Mouse (Mus musculus) heart, embryonic 12.5 days (tissue): ENCODE data around the gene Cd200. TPM values are rescaled to one million over a fixed set of nuclear protein-coding genes. Genes with fewer than 3 reads are reported as not detected.

Source experiments
- ATAC-seq: fragments of 200-750 bp; cut with Nextera tagmentation; 2 replicates; pipeline ENCODE4 v1.8.0; 2017; ENCODE audit warnings: moderate TSS enrichment, moderate library complexity; ENCODE audit not compliant: insufficient number of reproducible peaks, low FRiP score
- H3K27ac ChIP-seq: fragments of 300-500 bp; sonication (generic); 2 replicates; pipeline ENCODE4 v1.5.1; 2016; ENCODE audit warnings: mild to moderate bottlenecking, moderate library complexity; ENCODE audit not compliant: poor library complexity, severe bottlenecking
- H3K27me3 ChIP-seq: fragments of 300-500 bp; sonication (generic); replicated peaks from 2 replicates; pipeline ENCODE4 v1.6.1; 2016; ENCODE audit warnings: mild to moderate bottlenecking, moderate library complexity
- H3K36me3 ChIP-seq: fragments of 300-500 bp; sonication (generic); 2 replicates; pipeline ENCODE4 v1.6.1; 2016; ENCODE audit warnings: mild to moderate bottlenecking, moderate library complexity
- H3K4me1 ChIP-seq: fragments of 300-500 bp; sonication (generic); replicated peaks from 2 replicates; pipeline ENCODE4 v1.6.1; 2016; ENCODE audit warnings: mild to moderate bottlenecking
- H3K4me2 ChIP-seq: fragments of 300-500 bp; sonication (generic); 2 replicates; pipeline ENCODE4 v1.6.1; 2016; ENCODE audit warnings: mild to moderate bottlenecking, moderate library complexity
- H3K4me3 ChIP-seq: fragments of 300-500 bp; sonication (generic); 2 replicates; pipeline ENCODE4 v1.5.1; 2016; ENCODE audit warnings: mild to moderate bottlenecking
- H3K9ac ChIP-seq: fragments of 300-500 bp; sonication (generic); 2 replicates; pipeline ENCODE4 v1.6.1; 2016; ENCODE audit warnings: mild to moderate bottlenecking, moderate library complexity
- H3K9me3 ChIP-seq: fragments of 300-500 bp; sonication (generic); replicated peaks from 2 replicates; pipeline ENCODE4 v1.6.1; 2016; ENCODE audit warnings: mild to moderate bottlenecking, moderate library complexity
- WGBS: fragments of 180-500 bp; shearing (Covaris S2); methylation state at CpG from one replicate; pipeline ENCODE4 v1.1.7; 2016; 5-methylcytosine and 5-hydroxymethylcytosine counted together
- polyA plus RNA-seq: library from polyadenylated mRNA; unstranded; fragments of >200 nt; fragmentation: Nextera tagmentation; extraction: Ambion mirVana; gene quantifications from 2 replicates; pipeline ENCODE4 v1.2.1, GENCODE M21; 2016

The Cd200 gene
- polyA plus RNA-seq, 1 experiment from 2014 or later: 15.4 TPM

GRCm38 (mm10) chr16:45377332-45377731 lies 31.5 kb downstream of the Cd200 start:
- ATAC-seq: no peak
- 83% methylated on average over 4 of the region's 4 CpGs for WGBS
- no peak overlapping the region for H3K4me3 ChIP-seq
- H3K4me1 ChIP-seq: no peaks in the 10 kb centered on the region
- H3K27me3 ChIP-seq: no peaks in the 10 kb centered on the region
- H3K9ac ChIP-seq: no peak overlapping the region
- no peaks in the 10 kb centered on the region for H3K9me3 ChIP-seq
- H3K27ac ChIP-seq: no peak overlapping the region
- H3K36me3 ChIP-seq: no peaks in the 10 kb centered on the region
- H3K4me2 ChIP-seq: no peak overlapping the region

- Histone ChIP-seq H3K4me2 (no peak overlapping the region), H3K4me1 (no peaks in the 10 kb centered on the region), H3K36me3 (no peaks in the 10 kb centered on the region), H3K27me3 (no peaks in the 10 kb centered on the region), H3K27ac (no peak overlapping the region), H3K9ac (no peak overlapping the region), H3K9me3 (no peaks in the 10 kb centered on the region), H3K4me3 (no peak overlapping the region)
- WGBS: 53% methylated on average over 2 of the region's 2 CpGs
- no peak for ATAC-seq
These were observed 32.0 kb downstream of the Cd200 start for GRCm38 (mm10) chr16:45376812-45377211.

- Histone ChIP-seq H3K4me2 (no peak overlapping the region), H3K4me3 (no peak overlapping the region), H3K9me3 (no peaks in the 10 kb centered on the region), H3K27me3 (no peaks in the 10 kb centered on the region), H3K27ac (no peak overlapping the region), H3K4me1 (no peaks in the 10 kb centered on the region), H3K36me3 (no peaks in the 10 kb centered on the region), H3K9ac (no peak overlapping the region)
- ATAC-seq: no peak
- WGBS: 72% methylated on average over 4 of the region's 4 CpGs
These were observed 32.6 kb downstream of the Cd200 start for GRCm38 (mm10) chr16:45376294-45376693.

- ATAC-seq: no peak
- Histone ChIP-seq H3K4me2 (no peak overlapping the region), H3K9me3 (no peaks in the 10 kb centered on the region), H3K9ac (no peak overlapping the region), H3K36me3 (no peaks in the 10 kb centered on the region), H3K4me3 (no peak overlapping the region), H3K27me3 (no peaks in the 10 kb centered on the region), H3K27ac (no peak overlapping the region), H3K4me1 (no peaks in the 10 kb centered on the region)
- WGBS: 53% methylated on average over 2 of the region's 2 CpGs
These were observed 33.2 kb downstream of the Cd200 start for GRCm38 (mm10) chr16:45375506-45376225.

- Histone ChIP-seq H3K27me3 (no peaks in the 10 kb centered on the region), H3K4me2 (no peak overlapping the region), H3K9me3 (no peaks in the 10 kb centered on the region), H3K27ac (no peak overlapping the region), H3K9ac (no peak overlapping the region), H3K4me1 (no peaks in the 10 kb centered on the region), H3K4me3 (no peak overlapping the region), H3K36me3 (no peaks in the 10 kb centered on the region)
- 72% methylated on average over 2 of the region's 2 CpGs for WGBS
- no peak for ATAC-seq
These were observed 34.8 kb downstream of the Cd200 start for GRCm38 (mm10) chr16:45374074-45374473.

- H3K36me3 ChIP-seq: no peaks in the 10 kb centered on the region
- H3K9ac ChIP-seq: no peak overlapping the region
- no peak overlapping the region for H3K4me3 ChIP-seq
- 0 out of 2 replicates have a peak, but pooled peaks cover 3% of the 10 kb centered on the region for H3K4me1 ChIP-seq
- H3K27ac ChIP-seq: no peak overlapping the region
- no peaks in the 10 kb centered on the region for H3K9me3 ChIP-seq
- WGBS: 75% methylated on average over 1 of the region's 1 CpGs
- H3K27me3 ChIP-seq: no peaks in the 10 kb centered on the region
- no peak for ATAC-seq
- H3K4me2 ChIP-seq: no peak overlapping the region
These were observed 37.8 kb downstream of the Cd200 start for GRCm38 (mm10) chr16:45371076-45371475.

- no peaks in the 10 kb centered on the region for H3K27me3 ChIP-seq
- no peaks in the 10 kb centered on the region for H3K36me3 ChIP-seq
- ATAC-seq: no peak
- H3K9ac ChIP-seq: no peak overlapping the region
- peak overlapping the region; percentile 43; the same call in 1 of the 2 replicates for H3K27ac ChIP-seq
- H3K9me3 ChIP-seq: no peaks in the 10 kb centered on the region
- H3K4me3 ChIP-seq: no peak overlapping the region
- peaks cover 4% of the 10 kb centered on the region; the same call in 1 of the 2 replicates for H3K4me1 ChIP-seq
- no peak overlapping the region for H3K4me2 ChIP-seq
- 57% methylated on average over 4 of the region's 4 CpGs for WGBS
These were observed 39.4 kb downstream of the Cd200 start for GRCm38 (mm10) chr16:45369285-45369965.

GRCm38 (mm10) chr16:45366111-45366510 lies 42.7 kb downstream of the Cd200 start:
- no peak for ATAC-seq
- H3K9me3 ChIP-seq: no peaks in the 10 kb centered on the region
- H3K36me3 ChIP-seq: no peaks in the 10 kb centered on the region
- H3K4me2 ChIP-seq: no peak overlapping the region
- H3K27ac ChIP-seq: peak overlapping the region; percentile 54
- H3K27me3 ChIP-seq: no peaks in the 10 kb centered on the region
- no peak overlapping the region for H3K4me3 ChIP-seq
- no peak overlapping the region for H3K9ac ChIP-seq
- WGBS: 59% methylated on average over 7 of the region's 7 CpGs
- H3K4me1 ChIP-seq: peaks cover 4% of the 10 kb centered on the region; the same call in 1 of the 2 replicates

GRCm38 (mm10) chr16:45365353-45365752 lies 43.5 kb downstream of the Cd200 start:
- Histone ChIP-seq H3K9ac (no peak overlapping the region), H3K4me3 (no peak overlapping the region), H3K4me1 (peaks cover 4% of the 10 kb centered on the region; the same call in 1 of the 2 replicates), H3K4me2 (no peak overlapping the region), H3K9me3 (no peaks in the 10 kb centered on the region), H3K27ac (no peak overlapping the region), H3K36me3 (no peaks in the 10 kb centered on the region), H3K27me3 (no peaks in the 10 kb centered on the region)
- 85% methylated on average over 9 of the region's 9 CpGs for WGBS
- no peak for ATAC-seq

- 77% methylated on average over 1 of the region's 1 CpGs for WGBS
- Histone ChIP-seq H3K4me2 (no peak overlapping the region), H3K4me3 (no peak overlapping the region), H3K4me1 (peaks cover 4% of the 10 kb centered on the region; the same call in 1 of the 2 replicates), H3K9me3 (no peaks in the 10 kb centered on the region), H3K27ac (no peak overlapping the region), H3K9ac (no peak overlapping the region), H3K36me3 (no peaks in the 10 kb centered on the region), H3K27me3 (no peaks in the 10 kb centered on the region)
- no peak for ATAC-seq
These were observed 44.2 kb downstream of the Cd200 start for GRCm38 (mm10) chr16:45364627-45365026.

- no peaks in the 10 kb centered on the region for H3K9me3 ChIP-seq
- no peaks in the 10 kb centered on the region for H3K27me3 ChIP-seq
- whole genome bisulfite sequencing: 61% methylated on average over 4 of the region's 4 CpGs
- no peak overlapping the region for H3K9ac ChIP-seq
- H3K4me2 ChIP-seq: no peak overlapping the region
- H3K36me3 ChIP-seq: no peaks in the 10 kb centered on the region
- no peak for ATAC-seq
- peaks cover 4% of the 10 kb centered on the region; the same call in 1 of the 2 replicates for H3K4me1 ChIP-seq
- no peak overlapping the region for H3K4me3 ChIP-seq
- no peak overlapping the region for H3K27ac ChIP-seq
These were observed 45.3 kb downstream of the Cd200 start for GRCm38 (mm10) chr16:45363480-45364045.
